Mouse (Mus musculus) ES-Bruce4 (cell line): ENCODE results near the gene 4930522H14Rik.

Source experiments
- CTCF ChIP-seq: IDR thresholded peaks from one replicate; pipeline ENCODE4 v1.8.1; 2011; ENCODE audit warnings: low read depth, low read length
- POLR2A ChIP-seq: IDR thresholded peaks from one replicate; pipeline ENCODE4 v1.8.1; 2011; ENCODE audit warnings: low read length; ENCODE audit not compliant: insufficient read depth

- no peak for TF ChIP-seq CTCF
- TF ChIP-seq POLR2A: no peak
Measured at GRCm38 (mm10) chr4:109569421-109569820, 38.3 kb upstream of the 4930522H14Rik start.
